Mouse (Mus musculus) embryo, embryonic 10.5 days (tissue): ENCODE data around the gene Mosmo.

Experiments used
- DNase-seq: peaks from one replicate; pipeline ENCODE4 v3.0.0-alpha.2; 2015; ENCODE audit warnings: low spot score

The Mosmo gene

GRCm38 (mm10) chr7:120677001-120677643 lies at the start of gene Mosmo:
Mosmo (plus strand) TSS chr7:120677618.
- DNase-seq, result peak; percentile 82

DNA sequence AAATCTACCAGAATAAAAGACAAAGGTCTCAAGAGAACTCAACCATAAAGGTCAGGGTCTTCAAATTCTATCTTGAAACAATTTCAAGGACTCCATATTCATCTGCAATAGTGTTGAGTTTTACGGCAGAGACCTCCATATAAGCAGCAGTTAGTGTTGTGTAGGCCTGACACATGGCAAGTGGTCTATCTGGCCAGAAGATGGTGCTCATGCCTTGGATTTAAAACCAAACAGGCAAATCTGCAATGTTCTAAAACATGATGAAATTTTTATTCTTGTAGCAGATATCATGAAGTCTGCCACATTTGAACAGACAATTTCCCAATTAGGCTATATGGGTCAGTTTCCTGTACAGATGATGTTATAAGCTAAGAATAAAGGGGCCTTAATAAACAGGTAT lies 44.9 kb upstream of the Mosmo start:
- DNase-seq, result peak; percentile 15

DNA sequence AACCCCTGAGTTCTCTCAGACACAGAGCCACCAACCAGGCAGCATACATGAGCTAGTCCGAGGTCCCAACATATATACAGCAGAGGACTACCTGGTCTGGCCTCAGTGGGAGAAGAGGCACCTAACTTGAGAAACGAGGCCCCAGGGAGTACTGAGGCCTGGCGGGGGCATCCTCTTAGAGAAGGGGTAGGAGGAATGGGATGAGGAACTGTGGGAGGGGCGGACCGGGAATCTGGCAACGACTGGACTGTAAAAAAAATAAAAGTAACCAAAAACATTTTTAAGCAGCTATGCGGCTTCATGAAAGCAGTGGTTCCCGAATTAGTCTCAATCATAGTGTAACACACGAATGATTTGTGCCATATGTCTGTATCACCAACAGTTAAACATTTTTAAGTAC lies 43.1 kb upstream of the Mosmo start:
- DNase-seq, result peak; percentile 39

- DNase-seq, result peak; percentile 95
Observed at GRCm38 (mm10) chr7:120634711-120635361, 42.6 kb upstream of the Mosmo start, which contains the start of gene Uqcrc2. Uqcrc2 (plus strand) TSS chr7:120635176.

GRCm38 (mm10) chr7:120635362-120635781 lies 42.0 kb upstream of the Mosmo start:
- no peak for DNase-seq

DNA sequence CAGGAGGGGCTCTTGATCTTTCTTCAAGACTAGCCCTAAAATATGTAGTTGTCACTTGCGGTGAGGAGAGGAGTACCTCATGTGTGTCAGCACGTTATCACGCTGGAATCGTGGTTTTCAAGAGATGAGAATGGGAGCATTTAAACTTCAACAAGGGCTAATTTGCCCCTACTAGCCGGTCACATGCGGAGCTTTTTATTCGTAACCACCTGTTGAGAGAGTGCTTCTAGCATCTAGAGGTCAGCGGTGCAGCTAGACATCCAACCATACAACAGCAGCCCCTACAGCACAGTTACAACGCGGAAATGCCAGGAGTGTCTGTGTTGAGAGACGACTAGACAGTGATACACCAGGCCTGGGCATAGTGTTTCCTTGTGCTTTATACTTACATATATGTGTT lies 41.6 kb upstream of the Mosmo start:
- peak; percentile 52 for DNase-seq

DNA sequence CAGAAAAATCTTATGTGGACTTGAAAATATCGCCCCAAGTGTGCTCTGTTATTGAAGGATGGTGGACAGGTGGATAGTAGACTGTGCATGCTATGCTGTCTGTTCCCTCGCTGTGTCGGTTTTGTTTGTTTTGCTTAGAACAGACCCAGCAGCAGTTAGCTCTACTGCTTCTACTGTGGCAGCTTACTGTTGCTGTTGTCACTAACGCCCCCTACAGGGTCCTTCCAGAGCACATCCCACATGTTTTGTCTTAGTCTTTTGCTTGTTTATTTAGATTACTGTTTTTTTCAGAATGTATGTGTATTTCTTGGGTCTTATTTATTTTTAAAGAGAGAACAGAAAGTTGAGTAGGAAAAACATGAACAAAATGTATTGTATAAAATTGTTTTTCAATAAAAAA lies 34.2 kb upstream of the Mosmo start:
- DNase-seq, result peak; percentile 8

DNA sequence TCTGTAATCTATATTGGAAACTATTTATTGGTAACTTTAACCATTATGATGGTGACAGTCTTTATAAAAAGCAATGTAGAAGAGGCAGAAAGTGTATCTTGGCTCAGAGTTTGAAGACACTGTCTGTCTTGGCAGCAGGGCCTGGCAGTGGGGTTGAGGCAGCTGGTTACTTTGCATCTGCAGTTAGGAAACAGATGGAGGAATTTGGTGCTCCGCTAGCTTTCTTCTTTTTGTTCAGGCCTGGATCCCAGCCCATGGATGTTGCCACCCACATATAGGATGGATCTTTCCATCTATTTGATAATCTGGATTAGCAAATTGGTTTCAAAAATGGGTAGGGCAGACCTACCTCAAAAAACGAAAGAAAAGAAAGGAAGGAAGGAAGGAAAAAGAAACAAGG lies 29.6 kb upstream of the Mosmo start:
- no peak for DNase-seq

- no peak for DNase-seq
Observed at GRCm38 (mm10) chr7:120662079-120662478, 15.3 kb upstream of the Mosmo start.

DNA sequence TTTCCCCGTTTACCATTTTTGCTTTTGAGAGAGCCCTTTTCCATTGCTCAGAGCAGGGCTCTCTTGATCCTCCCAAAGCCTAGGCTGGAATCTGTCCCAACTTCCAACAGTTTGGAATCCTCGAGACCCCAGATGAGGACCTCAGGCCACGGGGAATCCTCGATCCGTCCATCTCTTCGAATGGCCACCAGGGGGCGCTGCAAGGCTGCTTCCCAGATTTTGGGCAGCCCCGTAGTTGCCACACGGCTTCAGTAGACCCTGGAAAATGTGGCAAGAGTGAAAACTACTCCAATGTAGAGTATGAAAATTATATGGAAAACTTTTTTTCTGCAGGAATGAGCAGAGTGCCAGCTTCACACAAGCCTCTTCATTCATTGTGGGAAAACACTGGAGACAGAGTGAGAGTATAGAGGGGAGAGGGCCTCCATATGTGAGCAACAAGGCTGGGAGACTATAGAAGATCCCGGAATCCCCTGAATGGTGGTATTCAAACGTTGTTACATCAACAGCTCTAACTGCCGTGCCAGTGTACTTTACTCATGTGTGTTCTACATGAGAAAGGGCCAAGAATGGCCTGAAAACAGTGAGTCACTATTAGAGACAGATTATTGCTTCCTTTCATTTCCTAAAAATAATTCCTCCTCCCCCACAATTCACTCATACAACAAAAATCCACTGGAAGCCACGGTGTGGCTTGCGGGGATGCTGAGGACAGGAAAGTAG lies 7.1 kb upstream of the Mosmo start, which contains the start of gene Pdzd9:
Gene Pdzd9, minus strand, starts transcription at position 191 of the 723 bp plus-strand sequence.
- peak; percentile 86 for DNase-seq

GRCm38 (mm10) chr7:120671271-120671670 lies 6.1 kb upstream of the Mosmo start:
- DNase-seq, result no peak

DNA sequence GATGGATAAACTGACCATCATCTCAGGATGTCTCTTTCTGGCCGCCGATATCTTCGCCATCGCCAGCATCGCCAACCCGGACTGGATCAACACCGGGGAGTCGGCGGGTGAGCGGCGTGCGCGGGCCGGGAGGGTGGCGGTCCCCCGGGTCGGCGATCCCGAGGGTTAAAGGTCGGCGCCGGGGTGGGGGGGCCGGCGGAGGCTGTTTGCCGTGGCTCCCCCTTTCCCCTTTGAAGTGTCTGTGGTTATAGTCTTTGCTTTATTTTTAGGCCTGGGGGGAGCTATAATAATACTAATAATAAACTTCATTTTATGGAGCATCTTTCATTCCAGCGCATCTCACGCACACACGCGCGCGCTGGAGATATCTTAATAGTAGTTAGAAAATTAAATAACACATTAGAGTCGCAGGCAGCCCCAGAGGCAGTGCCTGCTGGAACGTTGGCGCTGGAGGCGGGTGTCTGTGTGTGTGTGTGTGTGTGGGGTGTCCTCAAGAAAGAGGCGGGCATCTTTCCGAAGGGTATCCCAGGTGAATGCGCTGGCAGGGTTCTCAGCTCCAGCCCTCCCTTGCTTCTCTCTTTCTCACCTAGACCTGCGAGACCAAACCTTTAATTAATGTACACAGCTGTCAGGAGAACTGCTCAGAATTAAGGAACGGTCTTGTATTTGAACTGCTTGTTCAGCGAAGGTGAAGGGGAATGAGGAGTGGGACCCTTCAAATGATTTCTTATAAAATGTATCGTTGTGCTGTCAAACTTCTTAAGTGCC lies 530 bp downstream of the Mosmo start:
- DNase-seq, result peak; percentile 51

- peak; percentile 3 for DNase-seq
Observed at GRCm38 (mm10) chr7:120679023-120679422, 1.6 kb downstream of the Mosmo start.

GRCm38 (mm10) chr7:120682002-120682401 lies 4.6 kb downstream of the Mosmo start:
- no peak for DNase-seq

DNA sequence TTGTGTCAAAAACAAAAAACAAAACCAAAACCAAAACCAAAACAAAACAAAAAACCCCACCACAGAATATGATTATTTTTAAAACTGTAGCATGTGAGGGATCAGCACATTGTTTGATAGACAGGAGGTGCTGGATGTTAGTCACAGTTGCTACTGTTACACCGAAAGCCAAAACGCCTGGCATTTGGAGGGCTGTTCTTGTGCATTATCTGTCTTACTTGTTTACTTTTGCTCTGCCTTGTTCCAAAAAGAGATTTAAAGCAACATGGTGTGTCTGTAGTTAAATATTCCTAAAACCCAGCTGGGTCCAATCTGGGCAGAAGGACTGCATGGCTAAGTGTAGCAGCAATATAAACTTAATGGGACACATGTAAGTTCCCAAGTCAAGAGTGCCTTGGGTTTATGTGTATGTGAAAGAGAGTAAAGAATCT lies 7.3 kb downstream of the Mosmo start:
- no peak for DNase-seq

DNA sequence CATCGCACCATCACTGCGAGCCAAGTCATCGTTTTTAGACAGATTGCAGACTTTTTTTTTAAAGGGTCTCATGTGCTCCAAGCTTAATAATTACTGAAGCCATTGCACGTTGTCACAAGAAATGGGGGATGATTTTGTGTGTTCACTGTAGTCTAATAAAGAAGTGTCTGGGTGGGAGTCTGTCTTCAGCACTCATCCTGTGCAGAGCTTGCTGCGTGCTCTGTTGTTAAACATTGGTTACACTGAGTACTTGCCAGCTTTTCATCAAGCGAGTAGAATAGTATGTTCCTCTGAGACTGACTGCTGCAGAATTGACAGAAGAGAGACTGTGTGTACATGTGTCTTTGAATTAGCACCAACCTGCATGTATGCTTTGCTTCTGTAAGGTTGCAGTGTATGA lies 7.8 kb downstream of the Mosmo start:
- no peak for DNase-seq

DNA sequence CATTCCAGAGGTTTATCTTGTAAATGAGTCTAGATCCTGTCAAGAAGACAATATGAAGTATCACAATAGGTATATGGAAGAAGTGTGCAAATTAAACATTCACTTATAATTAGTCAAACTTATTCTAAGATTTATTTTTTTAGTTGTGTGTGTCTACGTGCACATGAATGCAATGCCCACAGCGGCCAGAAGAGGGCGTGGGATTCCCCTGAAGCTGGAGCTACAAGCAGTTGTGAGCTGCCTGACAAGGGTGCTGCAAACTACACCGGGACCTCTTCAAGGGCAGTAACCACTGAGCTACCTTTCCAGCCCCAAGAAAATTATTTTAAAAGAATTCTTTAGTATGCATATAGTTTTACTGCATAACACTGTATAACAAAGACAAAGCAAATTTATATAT lies 13.2 kb downstream of the Mosmo start:
- DNase-seq, result peak; percentile 19

- DNase-seq, result no peak
Observed at GRCm38 (mm10) chr7:120693831-120694375, 16.5 kb downstream of the Mosmo start.

GRCm38 (mm10) chr7:120695196-120695595 lies 17.8 kb downstream of the Mosmo start:
- DNase-seq, result peak; percentile 5

GRCm38 (mm10) chr7:120695641-120696040 lies 18.2 kb downstream of the Mosmo start:
- no peak for DNase-seq

DNA sequence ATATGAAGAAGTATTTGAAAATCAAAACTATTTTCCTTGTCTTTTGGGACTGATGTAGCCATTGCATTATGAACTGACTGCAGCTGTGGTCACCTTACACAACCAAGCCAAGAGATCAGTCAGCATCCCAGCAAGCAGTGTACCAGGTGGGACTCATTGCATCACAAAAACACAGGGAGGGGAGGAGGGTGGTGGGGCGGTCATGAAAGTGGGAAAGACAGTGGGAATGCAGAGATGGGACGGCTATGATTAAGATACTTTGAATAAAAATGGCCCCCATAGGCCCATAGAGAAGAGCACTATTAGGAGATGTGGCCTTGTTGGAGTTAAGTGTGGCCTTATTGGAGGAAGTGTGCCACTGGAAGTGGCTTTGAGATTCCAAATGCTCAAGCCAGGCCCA lies 18.9 kb downstream of the Mosmo start:
- DNase-seq, result no peak

DNA sequence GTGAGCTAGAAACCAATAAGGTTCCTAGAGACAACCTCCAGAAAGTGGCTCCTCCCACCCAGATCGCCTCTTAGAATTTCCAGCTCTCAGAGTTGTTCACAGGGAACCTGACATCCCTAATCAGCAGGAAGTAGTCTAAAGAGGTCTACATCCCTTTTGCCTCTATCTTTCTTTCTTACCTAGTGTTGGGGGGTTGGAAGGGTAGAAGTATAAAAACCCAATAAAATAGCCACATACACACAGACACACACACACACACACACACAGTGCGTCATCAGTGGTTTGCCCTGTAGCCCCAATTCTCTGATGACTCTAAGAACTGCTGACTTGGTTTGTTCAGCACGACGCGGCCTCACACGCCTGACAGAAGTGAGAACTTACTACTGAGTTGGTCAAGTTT lies 22.2 kb downstream of the Mosmo start:
- no peak for DNase-seq
